Mouse (Mus musculus) mouse trophoblast stem cell (cell line): Measurements from ENCODE around the gene Hmg20b.

Experiments used
- in situ Hi-C, 2 experiments: fragments of 300-500 bp; cut with MseI, MboI; formaldehyde crosslinking; loops; 2 replicates in 1 of 2; 3 replicates in 1 of 2; pipeline ENCODE4 v1.15.1; 2025

Gene Hmg20b

DNA sequence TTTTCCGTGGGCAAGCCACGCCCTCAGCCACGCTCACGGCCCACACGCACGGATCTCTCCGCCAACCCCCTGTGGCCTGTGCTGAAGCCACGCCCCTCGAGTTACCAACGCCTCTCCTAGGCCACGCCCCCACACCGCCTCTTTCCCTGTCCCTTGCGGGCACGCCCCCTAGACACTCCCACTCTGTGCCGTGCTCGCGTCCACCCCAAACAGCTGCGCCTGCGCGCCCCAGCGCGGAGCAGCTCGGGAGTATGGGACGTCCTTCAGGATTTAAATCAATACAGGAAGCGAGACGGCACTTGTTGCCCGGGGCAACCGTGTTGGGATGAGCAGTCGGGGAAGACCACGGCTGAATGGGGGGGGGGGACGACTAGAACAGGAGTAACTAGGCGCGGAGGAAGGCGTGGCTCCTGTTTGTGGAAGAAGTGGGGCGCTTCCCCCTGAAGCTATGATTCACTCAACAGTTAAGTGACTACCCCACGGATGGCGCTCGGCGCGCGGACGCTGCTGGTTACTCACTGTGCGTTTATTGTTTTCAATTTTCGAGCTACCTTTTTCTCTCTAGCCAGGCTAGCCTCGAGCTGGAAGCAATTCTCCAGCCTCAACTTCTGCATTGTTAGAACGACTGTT is 28.4 kb upstream of the Hmg20b start:
- in situ Hi-C loops, result no loop called here

DNA sequence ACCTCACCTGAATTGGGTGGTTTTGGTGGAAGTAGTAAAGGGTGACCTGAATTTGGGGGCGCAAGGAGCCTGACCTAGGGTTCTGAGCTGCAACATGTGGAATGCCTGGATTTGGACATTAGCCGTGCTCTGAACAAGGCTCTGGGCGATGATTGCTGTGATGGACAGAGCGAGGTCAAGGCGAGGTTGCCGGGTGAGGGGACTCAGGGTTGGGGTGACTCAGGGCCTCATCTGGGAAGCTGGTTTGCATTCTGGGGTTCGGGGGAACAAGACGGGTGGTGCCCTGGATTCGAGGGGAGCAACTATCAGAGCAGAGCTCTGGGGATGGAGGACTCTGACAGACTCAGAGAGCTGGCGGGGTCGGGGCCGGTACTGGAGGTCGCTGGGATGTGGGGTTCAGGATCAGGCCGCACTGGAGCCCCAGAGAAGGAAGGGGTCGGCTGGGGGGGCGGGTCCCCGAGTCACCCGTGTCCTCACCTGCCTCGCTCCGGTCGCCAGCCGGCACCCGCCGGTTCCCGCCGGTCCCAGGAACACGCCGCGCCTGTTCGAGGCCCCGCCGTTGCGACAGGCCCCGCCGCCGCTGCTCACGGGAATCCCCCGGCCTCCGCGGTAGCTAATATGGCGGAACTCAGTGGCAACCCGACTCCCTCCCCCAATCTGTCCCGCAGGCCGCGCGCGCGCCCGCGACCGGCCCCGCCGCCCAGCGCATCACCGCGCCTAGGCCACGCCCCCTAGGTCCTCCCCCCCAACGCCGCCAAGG is 27.7 kb upstream of the Hmg20b start, which contains the start of gene Fzr1:
TSS of gene Fzr1 (minus strand) at position 724 of the 760 bp plus-strand sequence.
- in situ Hi-C loops, result no loop called here

DNA sequence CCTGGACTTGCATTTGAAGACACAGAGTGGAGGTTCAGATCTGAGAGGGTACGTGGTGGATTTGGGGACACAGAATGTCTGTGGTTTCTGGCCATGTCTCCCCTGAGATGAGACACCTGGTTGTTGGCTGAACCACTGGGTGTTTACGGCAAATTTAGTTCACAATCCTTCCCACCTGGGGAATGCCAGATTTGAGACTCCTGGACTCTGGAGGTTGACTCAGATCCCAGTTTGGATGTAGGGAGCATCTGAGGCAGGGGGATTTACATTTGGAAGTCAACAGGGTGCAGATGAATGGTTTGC is 27.0 kb upstream of the Hmg20b start:
- in situ Hi-C loops, result no loop called here

DNA sequence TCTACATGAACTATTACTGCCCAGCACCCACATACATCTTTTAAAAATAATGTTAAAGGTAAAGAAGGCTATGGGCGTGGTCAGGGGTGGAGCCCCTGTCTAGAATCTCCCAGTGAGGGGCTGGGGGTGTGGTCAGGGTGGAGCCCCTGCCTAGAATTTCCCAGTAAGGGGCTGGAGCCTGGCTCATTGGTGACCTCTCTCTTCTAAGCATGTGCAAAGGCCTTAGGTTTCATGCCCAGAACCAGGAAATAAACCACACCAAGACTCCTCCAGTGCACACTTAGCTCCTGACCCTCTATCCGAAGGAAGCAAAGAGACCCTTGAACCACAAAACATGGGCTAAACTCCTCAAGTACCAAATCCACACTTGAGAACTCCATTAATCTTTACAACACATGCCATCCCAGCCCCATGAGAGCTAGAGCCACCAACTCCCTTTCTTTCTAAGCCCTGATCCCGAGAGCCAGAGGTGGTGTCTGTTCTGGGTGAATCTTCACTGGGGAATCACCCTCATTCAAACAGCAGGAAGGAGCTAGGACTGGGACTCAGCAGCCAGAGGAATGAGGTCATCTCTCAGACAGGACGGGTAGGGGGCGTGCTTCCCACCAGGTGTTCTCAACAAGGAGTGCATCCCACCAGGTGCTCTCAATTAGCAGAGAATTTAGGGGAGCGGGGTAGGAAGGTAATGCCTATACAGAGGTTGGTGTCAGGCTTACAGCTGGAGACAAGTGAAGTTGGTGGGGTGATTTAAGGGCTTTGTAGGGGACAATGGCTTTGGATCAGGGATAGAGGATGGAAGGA is 26.5 kb upstream of the Hmg20b start:
- in situ Hi-C loops, result no loop called here

DNA sequence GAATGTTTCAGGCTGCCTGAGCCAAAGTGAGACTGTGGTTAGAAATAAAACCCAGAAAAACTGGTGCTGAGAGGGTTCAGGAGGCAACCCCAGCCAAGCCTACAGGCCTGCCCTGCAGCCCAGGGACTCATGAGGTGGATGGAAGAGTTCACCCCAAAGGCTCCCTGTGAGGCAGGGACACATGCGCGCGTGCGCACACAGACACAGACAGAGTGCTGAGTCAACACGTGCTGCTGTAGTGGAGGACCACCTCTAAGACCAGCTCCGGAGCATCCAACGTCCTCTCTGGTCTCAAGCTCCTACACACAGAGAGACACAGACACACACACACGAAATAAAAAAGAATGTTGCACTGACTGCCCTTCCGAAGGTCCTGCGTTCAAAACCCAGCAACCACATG is 25.0 kb upstream of the Hmg20b start:
- in situ Hi-C loops, result no loop called here

DNA sequence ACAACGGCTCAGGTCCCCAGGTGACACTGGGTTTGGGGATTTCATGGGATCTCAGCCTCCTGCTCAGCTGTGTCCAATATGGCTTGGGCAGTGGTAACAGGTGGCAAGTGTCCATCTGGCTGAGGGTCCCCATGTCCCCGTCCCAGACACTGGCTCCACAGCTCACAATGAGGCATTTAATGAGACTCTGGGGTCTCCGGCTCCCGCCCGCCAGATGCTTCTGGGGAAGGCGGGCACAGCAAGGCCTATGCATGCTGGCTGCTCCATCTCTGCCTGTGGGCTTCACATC is 16.9 kb upstream of the Hmg20b start:
- in situ Hi-C loops, result no loop called here

DNA sequence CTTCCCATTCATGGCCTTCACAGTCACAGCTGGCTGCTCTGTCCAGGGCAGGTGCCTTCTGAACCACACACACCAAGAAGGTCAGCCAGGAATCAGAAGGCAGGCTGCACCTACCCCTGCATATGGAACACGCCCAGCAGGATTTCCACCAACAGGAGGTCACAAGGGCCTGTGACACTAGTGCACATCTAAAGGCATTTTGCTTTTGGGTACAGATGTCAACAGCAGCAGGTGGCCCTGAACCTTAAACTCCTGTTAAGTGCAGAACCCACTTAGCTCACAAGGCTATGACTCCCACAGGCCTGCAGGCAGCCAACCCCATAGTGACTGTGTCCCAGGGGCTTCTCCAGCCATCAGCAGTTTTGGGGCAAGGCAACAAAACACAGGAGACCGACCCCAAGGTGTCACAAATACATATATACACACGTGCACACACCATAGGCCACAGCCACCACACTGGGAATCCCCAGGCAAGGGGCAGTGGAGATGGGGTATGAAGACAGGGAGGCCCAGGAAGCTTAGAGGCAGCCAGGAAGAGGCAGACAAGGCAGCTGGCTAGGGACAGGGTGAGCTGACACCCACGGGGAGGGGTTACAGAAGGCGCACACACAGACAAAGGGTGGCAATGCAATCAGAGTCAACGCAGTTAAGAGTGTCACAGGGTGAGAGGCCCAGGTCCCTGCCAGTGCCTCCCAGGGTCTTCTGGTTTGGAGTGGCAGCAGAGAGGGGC is 16.4 kb upstream of the Hmg20b start:
- in situ Hi-C loops, result no loop called here

DNA sequence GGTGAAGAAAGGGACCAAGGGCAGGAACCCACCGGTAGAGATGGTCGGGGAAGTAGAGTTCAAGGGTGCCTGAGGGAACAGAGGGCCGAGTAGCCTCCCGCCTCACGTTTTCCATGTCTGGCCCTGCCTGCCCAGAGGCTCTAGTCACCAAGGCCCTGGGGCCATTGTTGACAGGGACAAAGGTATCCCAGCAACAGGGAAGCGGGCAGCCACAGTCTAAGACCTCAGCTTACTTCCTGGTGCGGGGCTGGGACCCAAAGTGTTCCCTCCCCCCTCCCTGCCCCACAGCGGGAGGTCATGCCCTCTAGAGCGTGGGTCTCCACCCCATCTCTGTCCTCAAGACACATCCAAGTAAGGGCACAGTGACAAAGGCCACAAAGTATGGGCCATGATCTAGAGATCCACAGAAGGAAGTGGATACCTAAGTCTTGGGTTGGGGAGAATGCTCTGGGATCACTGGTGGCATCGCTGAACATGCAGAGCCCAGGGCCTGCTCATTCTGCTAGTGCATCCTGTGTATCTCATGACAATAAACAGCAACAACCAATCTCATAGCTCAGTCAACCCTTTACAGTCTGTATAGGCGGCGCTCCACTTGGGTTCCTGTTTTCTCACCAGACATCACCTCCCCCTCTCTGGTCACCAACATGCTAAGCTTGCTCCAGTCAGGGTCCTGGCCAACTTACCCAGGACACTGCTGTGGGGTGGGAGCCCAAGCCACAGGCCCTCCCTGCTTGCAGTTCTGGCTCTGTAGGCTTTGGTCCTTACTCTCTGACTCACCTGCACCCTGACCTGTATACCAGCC is 15.6 kb upstream of the Hmg20b start, which contains the start of gene 4930404N11Rik:
TSS of gene 4930404N11Rik (minus strand) at position 145 of the 805 bp plus-strand sequence.
- in situ Hi-C loops, result no loop called here

DNA sequence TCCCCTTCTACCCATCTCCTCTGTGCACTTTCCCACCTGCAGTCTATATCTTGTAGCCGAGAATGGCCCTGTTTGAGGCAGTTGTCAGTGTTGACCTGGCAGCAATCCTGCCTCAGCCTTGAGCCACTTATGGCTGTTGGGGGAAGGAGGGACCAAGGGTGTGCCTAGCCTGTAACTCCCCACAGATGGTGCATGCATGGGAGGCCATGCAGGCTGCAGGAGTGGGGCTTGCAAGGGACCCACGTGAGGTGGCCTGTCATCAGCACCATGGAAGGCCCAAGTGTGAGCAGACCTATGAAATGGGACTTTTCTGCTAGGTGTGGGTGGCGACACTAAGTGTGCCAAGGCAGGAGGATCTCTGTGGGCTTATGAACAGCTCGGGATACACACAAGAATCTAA is 14.8 kb upstream of the Hmg20b start:
- in situ Hi-C loops, result no loop called here

DNA sequence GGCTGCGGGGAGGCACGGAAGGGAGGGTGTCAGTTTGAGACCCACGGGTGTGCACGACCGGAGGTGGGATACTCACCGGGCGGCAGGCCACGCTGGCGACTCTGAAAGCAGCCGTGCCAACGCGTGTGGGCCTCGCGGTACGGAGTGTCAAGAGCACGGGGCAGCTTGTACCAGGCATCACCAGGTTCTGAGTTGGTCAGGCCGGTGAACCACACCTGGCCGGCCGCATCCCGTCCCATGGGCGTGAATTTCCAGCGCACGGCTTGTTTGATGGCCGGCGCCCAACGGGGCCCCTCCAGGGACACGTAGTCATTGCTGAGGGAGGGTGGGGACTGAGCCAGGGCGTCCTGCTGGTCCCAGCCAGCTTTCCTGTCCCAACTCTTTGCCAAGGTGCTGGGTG is 14.4 kb upstream of the Hmg20b start:
- in situ Hi-C loops, result no loop called here

DNA sequence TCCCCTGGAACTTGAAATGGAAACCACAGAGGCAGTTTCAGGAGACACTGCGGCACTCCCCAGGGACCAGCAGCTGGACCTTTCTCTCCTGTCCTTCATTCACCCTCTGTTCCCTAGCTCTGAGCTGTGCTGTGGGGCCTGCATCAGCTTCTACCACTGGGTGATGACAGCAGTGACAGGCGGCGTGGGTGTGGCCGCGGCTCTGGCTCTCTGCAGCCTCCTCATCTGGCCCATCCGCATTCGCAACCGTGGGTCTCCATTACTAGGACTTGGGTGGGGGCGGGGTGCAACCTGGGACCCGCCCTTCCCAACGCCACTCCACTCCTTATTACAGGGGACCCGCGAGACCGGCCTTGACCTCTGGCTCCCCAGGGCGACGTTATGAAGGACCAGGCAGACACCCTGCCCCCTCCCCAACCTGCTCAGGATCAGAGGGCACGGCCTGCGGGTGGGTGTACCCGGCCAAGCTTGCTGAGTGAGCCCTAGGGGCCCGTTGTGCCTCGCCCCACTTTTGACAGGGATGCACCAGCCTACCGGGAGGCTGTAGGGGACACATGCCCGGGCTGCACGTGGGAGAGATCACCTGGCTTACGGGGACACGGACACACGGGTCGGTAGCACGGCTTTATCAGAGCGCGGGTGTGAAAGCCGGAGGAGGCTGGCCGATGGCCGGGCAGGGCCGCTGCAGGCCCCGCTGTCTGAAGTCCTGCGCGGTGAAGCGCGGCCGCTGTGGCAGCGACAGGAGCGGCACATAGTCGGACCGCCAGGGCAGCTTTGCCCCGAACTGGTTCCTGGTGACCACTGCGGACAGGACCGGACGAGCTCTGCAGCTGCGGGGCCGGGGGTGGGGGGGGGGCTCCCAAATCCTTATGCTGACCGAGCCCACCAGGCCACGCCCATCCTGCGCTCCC is 13.4 kb upstream of the Hmg20b start:
- in situ Hi-C loops, result no loop called here

DNA sequence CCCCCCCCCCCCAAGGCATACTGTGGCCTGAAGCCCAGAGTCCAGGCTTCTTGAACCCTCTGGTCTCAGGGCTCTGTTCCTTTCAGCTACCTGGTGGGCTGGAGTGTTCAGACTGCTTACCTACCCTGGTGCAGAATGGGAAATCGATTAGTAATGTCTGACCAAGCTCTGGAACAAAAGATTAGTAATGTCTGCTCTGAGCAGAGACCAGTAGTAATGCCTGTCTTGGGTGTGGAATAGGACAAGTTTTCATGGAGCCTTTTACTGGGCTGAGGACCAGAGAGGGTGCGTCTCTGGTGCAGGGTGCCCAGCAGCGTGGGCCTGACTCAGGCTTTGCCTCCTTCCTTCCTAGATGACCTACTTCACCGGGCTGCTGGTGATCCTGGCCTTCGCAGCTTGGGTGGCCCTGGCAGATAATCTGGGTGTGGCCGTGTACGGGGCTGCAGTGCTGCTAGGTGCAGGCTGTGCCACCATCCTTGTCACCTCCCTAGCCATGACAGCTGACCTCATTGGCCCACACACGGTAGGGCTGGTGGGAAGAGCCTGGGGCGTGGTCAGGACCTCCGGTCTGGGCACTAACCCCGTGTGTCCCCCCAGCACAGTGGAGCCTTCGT is 12.2 kb upstream of the Hmg20b start:
- in situ Hi-C loops, result no loop called here

DNA sequence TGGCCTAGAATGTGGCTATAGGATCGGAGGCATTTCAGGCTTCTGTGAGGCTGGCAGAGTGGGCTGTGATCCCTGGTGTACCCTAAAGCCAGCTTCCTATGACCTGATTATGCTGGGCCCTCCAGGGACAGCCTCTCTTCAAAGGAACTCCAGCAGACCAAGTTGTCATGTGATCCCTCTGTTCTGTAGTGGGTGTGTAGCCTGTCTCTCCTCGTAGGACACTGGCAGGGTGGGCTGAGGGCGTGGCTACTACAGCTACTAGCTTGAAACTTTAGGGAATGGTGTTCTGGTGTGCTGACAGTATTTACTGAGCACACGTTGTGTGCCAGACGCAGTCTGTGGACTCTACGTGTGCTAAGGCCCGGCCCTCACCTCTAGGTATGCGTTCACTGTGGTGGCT is 10.4 kb upstream of the Hmg20b start:
- in situ Hi-C loops, result no loop called here

DNA sequence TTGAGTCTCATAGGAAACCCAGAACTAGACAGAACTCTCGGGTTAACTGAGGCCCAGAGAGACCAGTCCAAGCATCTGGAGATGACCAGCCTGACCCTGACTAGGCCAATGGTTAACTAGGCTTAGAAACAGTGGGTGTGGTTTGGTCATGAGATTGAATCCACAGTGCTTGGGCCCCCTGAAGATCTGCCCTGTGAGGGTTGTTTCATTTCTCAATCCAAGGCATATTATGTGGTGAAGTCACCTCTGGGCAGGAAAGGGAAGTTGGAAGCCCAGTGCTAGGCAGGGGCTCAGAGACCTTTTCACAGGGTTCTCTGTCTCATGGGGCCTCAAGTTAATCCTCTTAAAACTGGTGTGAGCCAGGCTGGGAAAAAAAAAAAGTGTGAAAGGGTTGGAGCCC is 8.6 kb upstream of the Hmg20b start:
- in situ Hi-C loops, result no loop called here

DNA sequence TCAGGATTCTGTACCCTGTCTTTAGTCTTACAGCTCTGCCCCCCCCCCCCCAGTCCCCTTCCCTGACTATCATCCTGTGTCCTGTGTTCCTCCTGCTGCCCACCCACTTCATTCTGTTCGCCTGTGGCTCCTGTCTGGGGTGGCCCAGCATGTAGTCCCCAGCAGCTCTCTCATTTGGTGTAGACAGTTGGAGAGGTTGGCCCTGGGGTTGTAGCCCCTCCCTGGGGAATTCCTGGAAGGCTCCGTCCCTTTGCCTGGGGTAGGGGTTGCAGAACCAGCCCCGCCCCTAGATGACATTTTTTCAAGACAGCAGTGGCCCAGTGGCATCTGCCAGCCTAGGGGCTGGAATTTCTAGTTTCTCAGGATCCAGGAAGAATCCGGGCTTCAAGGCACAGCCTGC is 7.9 kb upstream of the Hmg20b start:
- in situ Hi-C loops, result no loop called here

DNA sequence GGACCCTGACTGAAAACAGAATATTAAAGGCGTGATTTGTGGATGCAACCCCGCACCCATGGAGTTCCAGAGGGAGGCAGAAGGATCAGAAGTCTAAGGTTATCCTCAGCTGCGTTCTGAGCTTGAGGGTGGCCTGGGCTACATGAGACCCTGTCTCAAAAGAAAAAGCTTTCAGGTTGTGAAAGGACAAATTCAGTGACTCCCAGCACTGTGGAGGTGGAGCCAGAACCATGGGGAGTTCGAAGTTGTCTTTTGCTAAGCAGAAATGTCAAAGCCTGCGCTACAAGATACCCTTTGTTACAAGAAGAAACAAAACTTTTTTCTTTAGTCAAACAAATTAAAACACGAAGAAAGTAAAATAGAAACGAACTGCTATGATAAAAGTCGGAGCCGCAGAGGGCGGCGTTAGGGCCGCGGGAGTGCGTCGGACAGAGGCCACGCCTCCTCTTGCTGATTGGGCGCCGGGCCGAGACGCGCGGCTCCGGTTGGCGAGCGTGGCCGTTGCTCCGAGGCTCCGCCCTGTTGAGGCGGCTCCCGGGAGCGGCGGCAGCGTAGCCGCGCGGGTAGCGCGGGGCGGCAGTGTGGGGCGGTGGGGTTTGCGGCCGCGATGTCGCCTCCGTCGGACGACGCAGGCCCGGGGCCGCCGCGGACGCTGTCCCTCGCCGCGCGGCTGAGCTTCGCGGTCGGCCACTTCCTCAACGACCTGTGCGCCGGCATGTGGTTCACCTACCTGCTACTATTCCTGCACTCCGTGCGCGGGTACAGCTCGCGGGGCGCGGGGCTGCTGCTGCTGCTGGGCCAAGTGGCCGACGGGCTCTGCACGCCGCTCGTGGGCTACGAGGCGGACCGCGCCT is 6.9 kb upstream of the Hmg20b start, which contains the start of gene Mfsd12:
TSS of gene Mfsd12 (plus strand) at position 501 of the 854 bp plus-strand sequence.
- in situ Hi-C loops, result no loop called here

DNA sequence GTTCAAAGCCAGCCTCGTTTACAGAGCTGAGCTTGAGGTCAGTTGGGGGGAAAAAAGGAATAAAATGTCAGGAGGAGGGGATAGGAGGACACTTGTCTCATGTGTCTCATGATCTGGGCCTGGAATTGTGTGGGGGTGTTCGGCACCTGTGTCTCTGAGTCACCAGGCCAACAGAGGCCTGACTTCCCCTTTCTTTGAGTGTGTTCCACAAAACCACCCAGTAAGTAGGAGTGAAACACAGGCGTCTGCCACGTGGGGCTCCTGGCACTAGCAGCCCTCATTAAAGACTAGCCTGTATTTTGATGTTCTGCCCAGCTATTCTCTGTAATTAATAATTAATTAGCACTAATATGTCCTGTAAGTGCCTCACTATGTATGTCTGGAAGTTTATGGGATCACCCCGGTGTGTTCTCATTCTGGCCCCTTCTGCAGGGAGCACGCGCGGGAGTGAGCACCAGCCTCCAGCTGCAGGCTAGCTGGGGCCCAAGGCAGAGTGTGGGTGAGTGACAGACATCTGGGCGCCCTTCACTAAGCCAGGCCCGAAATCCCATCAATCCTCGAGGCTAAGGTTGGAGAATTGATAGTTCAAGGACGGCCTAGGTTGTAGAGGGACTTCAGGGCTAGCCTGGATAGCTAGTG is 6.2 kb upstream of the Hmg20b start:
- in situ Hi-C loops, result no loop called here

DNA sequence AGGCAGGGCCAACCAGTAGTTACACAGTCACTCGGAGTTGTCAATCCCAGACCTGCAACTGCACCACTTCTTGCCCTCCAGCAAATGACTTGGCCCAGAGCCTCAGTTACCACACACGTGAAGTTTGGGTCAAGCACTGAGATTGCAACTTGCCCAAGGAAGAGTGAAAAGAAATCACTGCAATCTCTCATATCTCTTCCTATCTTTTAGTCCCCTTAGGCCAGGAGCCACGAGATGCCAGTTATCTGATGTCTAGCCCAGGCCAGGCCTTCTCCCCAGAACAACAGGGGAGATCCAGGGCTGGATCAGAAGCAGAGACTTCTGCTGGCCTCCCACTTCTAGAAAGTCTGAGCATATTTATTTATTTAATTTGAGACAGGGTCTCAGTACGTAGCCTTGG is 5.3 kb upstream of the Hmg20b start:
- in situ Hi-C loops, result no loop called here
